Mouse (Mus musculus): Measurements from ENCODE around the gene Catsperd. TPM values are rescaled to one million over a fixed set of nuclear protein-coding genes. Genes with fewer than 3 reads are reported as not detected.
"Not testable (repeated sequence)": the region's sequence is repeated elsewhere in the genome, so short reads cannot be mapped to it uniquely, and the experiment has no call there.

Gene Catsperd
- total RNA-seq, 2 experiments from 2014 or later: 0.82 to 0.91 TPM

DNA sequence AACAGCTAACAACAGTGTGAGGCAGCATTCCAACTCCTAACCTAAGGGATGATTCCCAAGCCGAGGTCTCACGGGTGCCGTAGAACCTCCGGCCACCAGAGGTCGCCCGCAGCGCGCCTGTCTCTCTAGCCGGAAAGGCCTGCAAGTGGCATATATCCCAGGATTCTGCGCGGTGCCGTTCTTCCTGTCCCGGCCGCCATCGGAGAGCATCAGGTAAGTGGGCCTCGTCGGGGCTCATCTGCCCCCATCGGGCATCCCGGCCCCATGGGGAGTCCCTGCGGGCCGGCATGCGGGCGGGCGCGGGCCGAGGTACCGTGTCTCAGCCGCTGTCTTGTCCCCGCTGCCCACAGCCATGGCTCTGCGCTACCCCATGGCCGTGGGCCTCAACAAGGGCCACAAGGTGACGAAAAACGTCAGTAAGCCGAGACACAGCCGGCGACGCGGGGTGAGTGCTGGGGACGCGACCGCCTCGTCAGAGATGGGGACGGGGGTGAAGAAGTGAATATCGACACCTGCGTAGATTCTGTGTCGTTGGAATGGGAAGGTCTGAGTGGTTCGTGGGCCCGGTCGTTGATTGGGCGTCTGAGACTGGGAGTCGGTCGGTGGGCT is 14.6 kb upstream of the Catsperd start, which contains the start of gene Rpl36:
Gene Rpl36, plus strand, starts transcription at position 181 of the 609 bp plus-strand sequence.
- DNase-seq: peak; percentile 95 to 96

DNA sequence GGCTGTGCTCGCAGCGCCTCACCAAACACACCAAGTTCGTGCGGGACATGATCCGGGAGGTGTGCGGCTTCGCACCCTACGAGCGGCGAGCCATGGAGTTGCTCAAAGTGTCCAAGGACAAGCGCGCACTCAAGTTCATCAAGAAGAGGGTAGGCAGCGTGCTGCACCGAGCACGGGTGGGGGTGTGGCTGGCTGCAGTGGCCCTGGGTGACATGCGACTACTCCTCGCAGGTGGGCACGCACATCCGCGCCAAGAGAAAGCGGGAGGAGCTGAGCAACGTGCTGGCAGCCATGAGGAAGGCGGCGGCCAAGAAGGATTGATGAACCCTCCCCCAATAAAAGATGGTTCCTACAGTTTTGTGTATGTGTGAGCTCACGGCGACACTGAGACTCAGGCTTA is 14.1 kb upstream of the Catsperd start:
- DNase-seq: not testable (repeated sequence)

- DNase-seq: no peak
Measured at GRCm38 (mm10) chr17:56614391-56615135, 13.4 kb upstream of the Catsperd start.

DNA sequence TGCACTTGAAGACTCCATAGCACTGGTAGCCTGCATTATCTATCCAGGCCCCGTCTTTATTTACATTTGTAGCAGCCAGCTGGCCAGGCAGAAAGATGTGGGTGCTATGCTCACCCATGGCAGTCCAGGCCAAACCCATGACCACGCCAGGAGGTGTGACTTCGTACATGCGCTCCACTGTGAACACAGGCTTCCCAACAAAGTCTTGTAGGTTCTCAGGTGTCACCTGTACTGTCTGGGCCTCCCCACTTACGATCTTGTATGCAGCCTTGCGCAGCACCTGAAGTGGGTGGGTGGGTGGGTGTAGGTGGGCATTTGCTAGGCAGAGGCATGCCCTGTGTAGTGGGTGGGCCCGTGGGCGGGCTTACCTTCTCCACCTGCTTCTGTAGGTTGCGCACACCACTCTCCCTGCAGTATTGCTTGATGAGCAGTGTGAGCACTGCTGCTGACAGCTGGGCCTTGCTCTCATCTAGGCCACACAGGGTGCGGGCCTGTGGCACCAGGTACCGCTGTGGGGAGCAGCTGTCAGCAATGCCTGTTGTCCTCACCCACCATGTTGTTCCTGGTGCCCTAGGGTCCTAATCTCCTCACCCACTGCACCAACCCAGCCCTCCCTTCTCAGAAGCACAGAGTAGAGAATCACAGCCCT is 12.7 kb upstream of the Catsperd start:
- DNase-seq: no peak

- no peak for DNase-seq
Measured at GRCm38 (mm10) chr17:56615792-56616191, 12.2 kb upstream of the Catsperd start.

DNA sequence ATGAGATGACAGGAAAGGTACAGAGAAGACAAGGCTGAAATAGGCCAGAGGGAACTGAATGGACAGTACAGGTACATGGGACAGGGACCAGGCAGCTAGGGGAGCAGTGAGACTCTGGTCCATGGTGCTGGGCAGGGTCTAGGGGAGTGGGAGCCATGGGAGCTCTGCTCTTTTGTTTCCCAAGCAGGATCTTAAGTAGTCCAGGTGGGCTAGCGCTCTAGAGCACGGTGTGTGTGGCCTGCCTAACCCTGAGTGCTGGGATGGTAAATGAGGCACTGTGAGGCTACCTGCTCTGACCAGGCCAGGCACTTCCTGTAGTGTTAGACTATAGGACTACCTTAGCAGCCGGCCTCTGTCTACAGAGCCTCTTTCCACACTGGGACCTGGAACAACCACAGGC is 11.2 kb upstream of the Catsperd start:
- DNase-seq: no peak

DNA sequence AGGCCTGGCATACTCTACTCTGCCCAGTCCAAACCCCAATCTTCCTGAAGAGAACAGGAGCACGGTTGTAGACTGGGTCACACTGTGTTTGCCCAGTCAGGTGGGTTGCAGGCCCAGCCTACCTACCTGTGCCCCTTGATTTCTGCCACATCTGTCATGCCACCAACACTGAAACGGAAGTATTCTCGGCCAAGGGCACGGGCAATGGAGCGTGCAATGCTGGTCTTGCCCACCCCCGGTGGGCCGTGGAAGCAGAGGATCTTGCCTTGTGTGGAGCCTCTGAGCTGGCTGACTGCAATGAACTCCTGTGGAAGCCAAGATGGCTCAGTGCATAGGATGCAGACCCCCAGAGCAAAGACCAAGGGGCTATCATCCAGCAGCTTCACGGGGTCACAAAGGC is 10.3 kb upstream of the Catsperd start:
- no peak for DNase-seq

- DNase-seq: no peak
Measured at GRCm38 (mm10) chr17:56625495-56625894, 2.4 kb upstream of the Catsperd start.

GRCm38 (mm10) chr17:56626260-56626659 is 1.7 kb upstream of the Catsperd start:
- DNase-seq: no peak

- DNase-seq: peak; percentile 94 to 95
Measured at GRCm38 (mm10) chr17:56626754-56627470, 1.0 kb upstream of the Catsperd start, which contains the start of gene Lonp1. TSS of gene Lonp1 (minus strand) at chr17:56626887.

GRCm38 (mm10) chr17:56629800-56630781 is 2.1 kb downstream of the Catsperd start:
- not testable (repeated sequence) for DNase-seq

DNA sequence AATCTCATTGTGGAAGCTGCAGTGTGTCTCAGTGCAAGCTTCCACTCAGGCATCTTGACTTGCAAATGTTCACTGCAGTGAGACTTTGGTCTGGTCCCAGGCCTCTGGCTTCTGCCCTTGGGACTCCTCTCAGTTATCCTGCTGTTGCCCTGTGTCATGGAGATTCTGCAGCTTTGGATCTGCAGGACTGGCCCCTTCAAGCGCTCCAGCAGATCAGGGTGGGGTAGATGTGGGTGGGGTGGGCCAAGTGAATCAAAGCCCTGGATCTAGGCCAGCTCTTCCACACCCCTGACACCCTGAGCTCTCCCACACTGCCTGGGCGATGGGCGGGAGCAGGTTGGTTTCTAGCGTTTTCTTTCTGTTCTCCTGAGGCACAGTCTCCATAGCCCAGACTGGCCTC is 3.9 kb downstream of the Catsperd start:
- DNase-seq: no peak

- no peak for DNase-seq
Measured at GRCm38 (mm10) chr17:56634023-56634422, 6.1 kb downstream of the Catsperd start.

GRCm38 (mm10) chr17:56643237-56643636 is 15.3 kb downstream of the Catsperd start:
- no peak for DNase-seq

- no peak for DNase-seq
Measured at GRCm38 (mm10) chr17:56647546-56647945, 19.6 kb downstream of the Catsperd start.

DNA sequence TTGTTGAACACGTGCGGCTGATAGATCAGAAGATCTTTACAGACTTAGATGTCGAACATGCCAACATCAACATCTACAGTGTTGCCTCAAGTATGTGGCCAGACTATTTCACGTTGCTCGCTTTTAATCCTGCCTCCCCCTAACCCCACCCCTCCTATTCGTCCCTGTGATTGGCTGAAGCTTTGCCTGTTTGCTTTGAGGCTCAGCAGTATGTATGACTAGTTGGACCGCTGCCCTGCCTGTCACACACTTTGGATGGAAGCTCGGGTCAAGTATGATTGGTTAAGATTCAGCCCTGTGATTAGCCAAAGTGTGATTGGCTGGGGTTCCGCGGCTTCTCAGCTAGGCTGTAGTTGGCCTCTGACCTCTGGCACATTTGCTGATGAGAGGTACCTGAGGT is 23.9 kb downstream of the Catsperd start:
- DNase-seq: no peak

DNA sequence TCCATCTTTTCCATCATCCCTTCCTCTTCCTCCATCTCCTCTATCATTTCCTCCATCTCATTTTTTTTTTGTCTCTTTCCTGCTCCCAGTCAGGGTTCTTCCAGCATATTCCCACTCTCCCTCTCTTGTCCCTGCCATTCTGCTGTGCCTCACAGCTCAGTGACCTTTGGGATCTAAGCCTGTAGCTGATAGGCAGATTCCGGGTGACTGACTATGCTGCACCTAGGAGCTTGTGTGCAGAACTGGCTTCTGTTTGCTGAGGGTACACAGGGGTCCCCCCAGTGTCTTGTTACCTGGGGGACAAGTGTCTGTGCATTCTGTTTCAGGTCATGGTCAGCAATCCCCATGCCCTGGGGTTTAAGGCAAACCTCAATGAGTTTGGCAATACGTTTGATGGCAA is 26.8 kb downstream of the Catsperd start:
- no peak for DNase-seq

DNA sequence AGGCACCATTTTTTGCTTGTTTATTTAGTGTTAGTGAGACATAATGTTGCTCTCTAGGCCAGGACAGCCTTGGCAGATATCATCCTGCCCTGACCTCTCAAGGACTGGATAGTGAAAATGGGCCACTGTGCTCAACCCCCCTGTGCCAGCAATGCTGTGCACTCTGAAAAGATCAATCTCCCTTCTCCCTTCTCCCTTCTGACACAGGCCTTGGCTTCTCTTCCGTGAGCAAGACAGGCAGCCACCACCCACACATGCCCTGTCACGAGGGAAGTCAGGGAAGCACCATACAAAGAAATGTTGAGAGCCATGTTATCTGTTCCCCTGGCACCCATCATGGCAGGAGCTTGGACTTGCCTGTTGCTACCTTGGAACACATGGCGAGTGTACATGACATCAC is 27.4 kb downstream of the Catsperd start:
- no peak for DNase-seq

GRCm38 (mm10) chr17:56656171-56656570 is 28.2 kb downstream of the Catsperd start:
- DNase-seq: no peak

DNA sequence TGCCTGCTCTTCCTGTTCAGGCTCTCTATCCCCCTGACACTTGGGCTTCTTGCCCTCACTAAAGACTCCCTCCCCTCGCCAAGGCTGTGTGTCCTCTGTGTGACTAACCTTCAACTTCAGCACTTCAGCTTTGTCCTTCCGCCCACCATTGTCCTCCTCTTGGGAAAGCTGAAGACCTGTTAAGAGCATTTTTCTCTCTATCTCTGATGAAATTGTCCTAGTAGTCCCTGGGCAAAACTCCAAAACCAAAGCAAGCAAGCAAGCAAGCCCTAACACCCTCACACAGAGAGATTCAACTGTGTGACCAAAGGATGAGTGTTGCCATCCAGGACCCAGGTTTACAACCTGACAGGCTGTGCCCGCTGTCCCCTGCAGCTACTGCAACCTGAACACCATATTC is 35.7 kb downstream of the Catsperd start:
- no peak for DNase-seq

DNA sequence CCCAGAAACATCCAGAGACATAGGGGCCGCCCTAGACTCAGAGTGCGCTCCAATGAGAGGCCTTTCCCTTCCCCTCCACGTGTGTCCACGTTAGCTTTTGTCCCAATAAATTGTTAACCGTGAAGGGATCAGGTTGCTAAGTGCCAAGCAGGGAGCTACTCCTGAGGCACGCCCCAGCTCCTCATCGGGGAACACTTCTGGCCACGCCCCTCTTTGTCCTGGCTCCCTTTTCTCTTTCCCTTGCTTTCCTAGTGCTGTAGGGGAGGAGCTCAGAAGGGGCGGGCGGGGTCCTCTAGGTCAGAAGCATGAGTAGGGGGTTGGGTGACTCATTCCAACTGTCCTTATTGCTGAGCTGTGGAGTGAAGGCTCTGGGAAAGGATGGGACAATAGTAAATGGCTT is 36.4 kb downstream of the Catsperd start:
- DNase-seq: no peak

- no peak for DNase-seq
Measured at GRCm38 (mm10) chr17:56666384-56666783, 38.4 kb downstream of the Catsperd start.
